Mouse (Mus musculus) limb, embryonic 10.5 days (tissue): Measurements from ENCODE around the gene Kcnq5. TPM values are rescaled to one million over a fixed set of nuclear protein-coding genes. Genes with fewer than 3 reads are reported as not detected.
"Not testable (repeated sequence)": the region's sequence is repeated elsewhere in the genome, so short reads cannot be mapped to it uniquely, and the experiment has no call there.

ENCODE experiments used
- DNase-seq: peaks from one replicate; pipeline ENCODE4 v3.0.0-alpha.2; 2017; ENCODE audit warnings: low spot score
- H3K27ac ChIP-seq: fragments of 300-500 bp; sonication (generic); 2 replicates; pipeline ENCODE4 v1.5.1; 2016; ENCODE audit warnings: mild to moderate bottlenecking
- H3K27me3 ChIP-seq: fragments of 300-500 bp; sonication (generic); 2 replicates; pipeline ENCODE4 v1.6.1; 2016; ENCODE audit warnings: low read depth, mild to moderate bottlenecking; ENCODE audit not compliant: poor library complexity, severe bottlenecking
- H3K36me3 ChIP-seq: fragments of 300-500 bp; sonication (generic); 2 replicates; pipeline ENCODE4 v1.6.1; 2016; ENCODE audit warnings: mild to moderate bottlenecking, moderate library complexity
- H3K4me1 ChIP-seq: fragments of 300-500 bp; sonication (generic); 2 replicates; pipeline ENCODE4 v1.6.1; 2016
- H3K4me3 ChIP-seq: fragments of 300-500 bp; sonication (generic); 2 replicates; pipeline ENCODE4 v1.5.1; 2016; ENCODE audit warnings: mild to moderate bottlenecking, moderate library complexity
- H3K9me3 ChIP-seq: fragments of 300-500 bp; sonication (generic); replicated peaks from 2 replicates; pipeline ENCODE4 v1.6.1; 2016; ENCODE audit warnings: mild to moderate bottlenecking
- WGBS: fragments of 180-500 bp; shearing (Covaris S2); methylation state at CpG from one replicate; pipeline ENCODE4 v1.1.7; 2016; 5-methylcytosine and 5-hydroxymethylcytosine counted together
- polyA plus RNA-seq: library from polyadenylated mRNA; unstranded; fragments of >200 nt; fragmentation: Nextera tagmentation; extraction: Ambion mirVana; gene quantifications from 2 replicates; pipeline ENCODE4 v1.2.1, GENCODE M21; 2016

Kcnq5 gene
- polyA plus RNA-seq, 1 experiment from 2014 or later = 0.81 TPM

DNA sequence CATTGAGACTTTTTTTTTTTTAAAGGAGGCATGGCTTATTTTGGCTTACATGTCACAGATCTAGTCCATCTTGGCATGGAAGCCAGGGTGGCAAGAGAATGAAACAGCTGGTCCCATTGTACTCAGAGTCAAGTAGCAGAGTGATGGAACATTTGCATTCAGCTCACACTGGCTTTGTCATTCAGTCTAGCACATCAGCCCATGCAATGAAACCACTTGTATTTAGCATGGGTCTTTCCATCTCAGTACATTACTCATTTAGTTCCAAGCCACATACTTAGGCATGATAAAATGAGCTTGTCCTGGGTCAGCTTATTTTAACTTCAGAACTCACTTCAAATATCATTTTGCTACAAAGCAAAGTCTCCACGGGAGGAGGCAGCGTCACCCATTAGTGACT lies 156.7 kb downstream of the Kcnq5 start:
- Histone ChIP-seq H3K4me1 (no peaks in the 10 kb centered on the region), H3K27ac (no peak overlapping the region), H3K4me3 (no peak overlapping the region), H3K9me3 (no peaks in the 10 kb centered on the region), H3K36me3 (no peaks in the 10 kb centered on the region), H3K27me3 (no peaks in the 10 kb centered on the region)
- 88% methylated on average over 2 of the region's 2 CpGs for whole genome bisulfite sequencing
- DNase-seq = no peak

DNA sequence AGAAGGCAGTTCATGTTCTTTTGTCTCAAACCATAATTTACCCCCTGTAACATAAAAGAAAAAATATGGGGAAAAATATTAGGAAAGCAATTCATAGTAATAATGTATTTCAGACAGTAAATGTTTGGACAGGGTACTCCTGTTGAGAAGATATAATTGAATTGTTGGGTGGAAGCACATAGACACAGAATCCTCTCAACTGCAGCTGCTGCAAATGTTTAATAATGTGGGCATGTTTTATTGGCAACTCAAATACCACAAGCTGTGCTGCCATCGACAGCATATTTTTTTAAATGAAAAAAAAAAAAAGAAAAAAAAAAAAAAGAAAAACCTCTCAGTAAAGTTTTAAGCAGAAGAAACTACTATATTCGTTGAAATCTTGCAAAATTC lies 157.3 kb downstream of the Kcnq5 start:
- DNase-seq = no peak
- no peaks in the 10 kb centered on the region for H3K27me3 ChIP-seq
- no peak overlapping the region for H3K27ac ChIP-seq
- no peaks in the 10 kb centered on the region for H3K36me3 ChIP-seq
- WGBS = 89% methylated on average over 2 of the region's 2 CpGs
- no peaks in the 10 kb centered on the region for H3K9me3 ChIP-seq
- no peak overlapping the region for H3K4me3 ChIP-seq
- H3K4me1 ChIP-seq = no peaks in the 10 kb centered on the region

DNA sequence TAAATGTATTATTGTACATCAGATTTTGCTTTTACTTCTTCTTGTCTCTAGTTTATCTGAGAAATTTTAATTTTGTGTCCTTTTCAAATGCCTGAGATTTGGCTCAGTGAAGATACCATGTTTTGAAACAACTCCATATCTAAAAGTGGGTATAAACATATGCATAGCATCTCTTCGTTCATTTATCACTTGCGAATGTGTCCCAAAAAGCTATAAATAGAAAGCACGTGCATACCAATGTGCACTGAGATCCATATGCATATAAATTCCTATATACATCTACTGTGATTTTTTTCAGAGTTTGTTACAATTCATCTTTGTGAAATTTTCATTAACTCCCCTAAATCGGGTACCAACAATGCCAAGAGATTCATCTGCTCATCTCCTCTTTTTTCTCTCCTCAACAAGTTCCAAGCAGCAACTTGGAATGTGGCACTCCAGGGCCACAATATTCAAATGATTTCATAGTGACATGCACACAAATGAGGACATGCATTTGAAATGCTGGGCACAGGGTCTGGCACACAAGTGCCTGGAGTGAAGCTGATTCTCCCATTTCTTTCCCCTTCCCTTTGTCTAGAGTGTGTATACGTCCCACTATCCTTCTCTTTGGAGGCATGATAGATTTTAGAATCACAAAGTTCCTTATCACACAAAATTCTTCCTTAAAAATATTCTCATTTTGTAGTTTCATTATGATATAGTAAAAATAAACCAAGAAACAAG lies 157.8 kb downstream of the Kcnq5 start:
- H3K9me3 ChIP-seq = no peaks in the 10 kb centered on the region
- DNase-seq = no peak
- no peak overlapping the region for H3K27ac ChIP-seq
- 92% methylated on average over 5 of the region's 5 CpGs for WGBS
- H3K4me1 ChIP-seq = no peaks in the 10 kb centered on the region
- no peaks in the 10 kb centered on the region for H3K36me3 ChIP-seq
- H3K4me3 ChIP-seq = no peak overlapping the region
- no peaks in the 10 kb centered on the region for H3K27me3 ChIP-seq

DNA sequence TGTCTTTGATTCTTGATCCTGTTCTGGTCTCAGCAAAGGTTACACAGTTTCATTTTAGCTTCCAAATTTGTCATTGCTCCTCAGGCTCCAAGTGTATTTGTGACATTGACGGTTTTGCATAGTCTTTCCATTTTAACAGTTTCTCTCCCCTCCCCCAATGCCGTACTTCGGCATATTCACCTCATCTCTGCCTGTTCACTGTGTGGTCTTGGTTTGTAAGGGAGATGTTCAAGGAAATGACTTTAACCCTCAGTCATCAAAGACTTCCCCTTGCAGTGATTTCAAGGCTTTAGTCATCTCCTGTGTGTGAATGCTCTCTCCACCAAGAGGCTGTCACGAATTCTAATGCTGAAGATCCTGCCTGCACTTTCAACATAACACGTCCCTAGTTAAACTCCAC lies 181.0 kb downstream of the Kcnq5 start:
- no peaks in the 10 kb centered on the region for H3K36me3 ChIP-seq
- no peak overlapping the region for H3K27ac ChIP-seq
- H3K4me3 ChIP-seq = no peak overlapping the region
- 73% methylated on average over 5 of the region's 5 CpGs for WGBS
- no peaks in the 10 kb centered on the region for H3K4me1 ChIP-seq
- DNase-seq = no peak
- no peaks in the 10 kb centered on the region for H3K9me3 ChIP-seq
- no peaks in the 10 kb centered on the region for H3K27me3 ChIP-seq

DNA sequence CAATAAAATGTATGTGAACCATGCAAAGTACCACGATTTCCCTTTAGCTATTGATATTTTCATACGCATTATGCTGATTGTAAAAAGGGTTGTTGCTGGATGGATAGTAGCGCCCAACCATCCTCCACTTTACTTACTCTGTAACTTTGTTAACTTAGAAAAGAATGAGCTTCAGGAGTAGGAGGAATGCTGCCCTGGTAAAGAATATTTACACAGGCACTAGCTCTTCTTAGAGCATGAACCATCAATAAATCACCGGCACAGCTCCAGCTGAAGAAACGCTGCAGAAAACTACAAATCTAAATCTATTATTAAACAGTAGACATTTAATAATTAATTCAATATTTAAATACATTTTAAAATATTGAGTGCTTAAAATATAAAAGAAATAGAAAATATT lies 184.2 kb downstream of the Kcnq5 start:
- Histone ChIP-seq H3K27ac (no peak overlapping the region), H3K36me3 (no peaks in the 10 kb centered on the region), H3K4me3 (no peak overlapping the region), H3K9me3 (no peaks in the 10 kb centered on the region), H3K27me3 (no peaks in the 10 kb centered on the region), H3K4me1 (no peaks in the 10 kb centered on the region)
- WGBS = 93% methylated on average over 5 of the region's 5 CpGs
- no peak for DNase-seq

DNA sequence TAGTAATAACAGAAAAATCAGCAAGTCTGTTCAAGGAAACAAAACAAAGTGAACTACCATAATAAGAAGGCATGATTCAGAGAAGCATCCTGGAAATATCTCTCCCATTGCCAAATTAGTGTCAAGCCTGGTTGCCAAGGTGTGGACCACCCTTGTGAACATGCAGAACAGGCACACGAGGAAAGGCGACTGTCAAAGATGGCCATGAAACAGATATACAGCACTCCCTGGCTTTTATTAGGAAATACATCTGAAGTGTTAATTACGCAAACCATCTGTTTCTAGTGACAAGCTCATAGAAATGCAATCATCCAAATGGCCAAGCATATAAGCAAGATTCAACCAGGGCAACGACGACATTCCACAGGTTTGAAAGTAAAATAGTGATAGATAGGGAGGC lies 187.8 kb downstream of the Kcnq5 start:
- 55% methylated on average over 5 of the region's 5 CpGs for WGBS
- H3K4me1 ChIP-seq = no peaks in the 10 kb centered on the region
- no peaks in the 10 kb centered on the region for H3K36me3 ChIP-seq
- DNase-seq = no peak
- no peaks in the 10 kb centered on the region for H3K9me3 ChIP-seq
- no peaks in the 10 kb centered on the region for H3K27me3 ChIP-seq
- H3K27ac ChIP-seq = no peak overlapping the region
- H3K4me3 ChIP-seq = no peak overlapping the region

DNA sequence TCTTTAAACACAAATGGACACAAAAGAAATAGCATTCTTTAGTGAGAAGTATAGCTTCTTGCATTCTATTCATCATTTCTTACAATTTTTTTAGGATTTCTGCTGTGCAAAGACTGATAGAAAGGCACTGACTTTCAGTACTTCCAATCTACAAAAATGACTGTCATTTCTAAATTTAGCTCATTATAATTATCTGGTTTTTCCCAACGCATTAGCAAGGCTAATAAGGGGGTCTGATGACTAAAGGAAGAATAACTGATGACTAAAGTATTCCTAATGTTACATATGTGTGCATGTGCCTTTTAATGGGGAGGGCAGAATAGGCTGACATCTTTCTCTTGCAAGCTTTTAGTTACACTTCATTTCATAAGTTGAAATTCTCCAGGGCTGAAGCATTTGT lies 191.2 kb downstream of the Kcnq5 start:
- 94% methylated on average over 1 of the region's 1 CpGs for WGBS
- no peaks in the 10 kb centered on the region for H3K36me3 ChIP-seq
- no peaks in the 10 kb centered on the region for H3K27me3 ChIP-seq
- no peak for DNase-seq
- H3K27ac ChIP-seq = no peak overlapping the region
- H3K4me3 ChIP-seq = no peak overlapping the region
- no peaks in the 10 kb centered on the region for H3K4me1 ChIP-seq
- H3K9me3 ChIP-seq = no peaks in the 10 kb centered on the region

DNA sequence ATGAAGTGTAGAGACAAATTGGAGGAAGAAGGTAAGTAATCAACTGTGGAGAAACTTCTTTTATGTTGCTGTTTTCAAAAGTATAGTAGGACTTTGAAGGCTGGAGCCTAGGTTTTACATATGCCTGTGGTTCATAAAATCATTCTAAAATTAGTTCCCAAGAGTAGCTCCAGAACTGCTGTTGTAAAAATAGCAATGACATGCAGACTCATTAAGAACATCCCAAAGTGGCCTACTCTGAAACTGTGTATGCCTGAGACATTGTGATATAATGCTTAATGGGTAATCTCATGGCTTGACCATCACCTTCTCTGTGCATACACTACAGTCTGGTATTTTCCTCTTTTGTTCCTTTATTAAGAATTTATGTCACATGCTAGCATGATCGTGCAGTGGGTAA lies 212.4 kb downstream of the Kcnq5 start:
- Histone ChIP-seq H3K27me3 (no peaks in the 10 kb centered on the region), H3K36me3 (no peaks in the 10 kb centered on the region), H3K4me3 (no peak overlapping the region), H3K27ac (no peak overlapping the region), H3K4me1 (no peaks in the 10 kb centered on the region), H3K9me3 (no peaks in the 10 kb centered on the region)
- no peak for DNase-seq
- 89% methylated on average over 1 of the region's 1 CpGs for WGBS

DNA sequence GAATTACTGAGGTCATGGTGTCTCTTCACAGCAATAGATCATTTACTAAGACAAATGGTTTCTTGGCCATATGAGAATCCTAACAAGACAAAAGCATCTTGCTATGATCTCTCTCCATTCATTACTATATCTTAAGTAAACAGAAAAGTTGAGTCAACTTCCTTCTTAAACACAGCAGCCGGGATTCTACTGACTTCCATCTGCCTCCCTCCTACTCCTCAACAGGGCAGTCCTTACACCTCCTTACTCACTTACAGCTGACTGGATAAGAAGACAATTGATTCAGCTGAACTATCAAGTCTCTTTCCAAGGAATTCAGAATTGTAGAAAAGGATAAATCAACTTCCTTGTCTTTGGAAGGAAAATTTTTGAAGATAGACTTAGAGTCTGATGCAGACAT lies 232.6 kb downstream of the Kcnq5 start:
- no peak overlapping the region for H3K4me3 ChIP-seq
- no peaks in the 10 kb centered on the region for H3K9me3 ChIP-seq
- DNase-seq = no peak
- no peaks in the 10 kb centered on the region for H3K27me3 ChIP-seq
- WGBS = 76% methylated on average over 1 of the region's 1 CpGs
- H3K27ac ChIP-seq = no peak overlapping the region
- H3K4me1 ChIP-seq = no peaks in the 10 kb centered on the region
- no peaks in the 10 kb centered on the region for H3K36me3 ChIP-seq

DNA sequence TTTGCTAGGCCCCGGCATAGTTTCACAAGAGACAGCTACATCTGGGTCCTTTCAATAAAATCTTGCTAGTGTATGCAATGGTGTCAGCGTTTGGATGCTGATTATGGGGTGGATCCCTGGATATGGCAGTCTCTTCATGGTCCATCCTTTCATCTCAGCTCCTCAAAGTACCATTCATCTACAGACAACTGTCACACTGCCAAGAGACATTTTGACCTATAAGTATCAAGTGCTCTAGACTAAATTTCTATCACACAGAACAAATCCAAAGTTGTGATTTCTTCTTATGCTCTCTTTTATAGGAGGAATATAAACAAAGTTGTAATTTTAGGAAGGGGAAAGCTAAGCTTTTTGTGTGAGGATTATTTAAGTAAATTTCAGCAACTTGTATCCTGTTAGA lies 238.5 kb downstream of the Kcnq5 start:
- H3K4me1 ChIP-seq, H3K4me3 ChIP-seq, DNase-seq, H3K27ac ChIP-seq, H3K36me3 ChIP-seq, H3K27me3 ChIP-seq, H3K9me3 ChIP-seq: not testable (repeated sequence)
- WGBS = 91% methylated on average over 2 of the region's 2 CpGs

DNA sequence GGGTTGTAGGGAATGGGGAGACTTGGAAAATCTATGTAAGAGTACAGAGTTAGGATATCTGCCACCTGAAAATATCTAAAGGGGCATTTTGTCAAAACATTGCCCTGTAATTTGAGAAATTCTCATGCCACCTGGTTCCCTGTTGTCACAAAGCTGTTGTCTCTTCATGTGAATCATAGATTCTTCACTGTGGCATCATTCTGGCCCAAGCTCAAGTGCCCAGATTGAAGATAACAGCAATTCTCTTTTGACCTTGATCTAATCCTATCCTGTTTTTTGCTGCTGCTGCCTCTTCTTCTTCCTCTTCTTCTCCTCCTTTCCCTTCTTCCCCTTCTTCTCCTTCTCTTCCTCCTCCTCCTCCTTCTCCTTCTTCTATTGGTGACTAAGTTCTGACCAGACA lies 240.5 kb downstream of the Kcnq5 start:
- H3K4me3 ChIP-seq = no peak overlapping the region
- no peaks in the 10 kb centered on the region for H3K4me1 ChIP-seq
- no peak for DNase-seq
- H3K27ac ChIP-seq = no peak overlapping the region
- no peaks in the 10 kb centered on the region for H3K36me3 ChIP-seq
- no peaks in the 10 kb centered on the region for H3K27me3 ChIP-seq
- no peaks in the 10 kb centered on the region for H3K9me3 ChIP-seq

DNA sequence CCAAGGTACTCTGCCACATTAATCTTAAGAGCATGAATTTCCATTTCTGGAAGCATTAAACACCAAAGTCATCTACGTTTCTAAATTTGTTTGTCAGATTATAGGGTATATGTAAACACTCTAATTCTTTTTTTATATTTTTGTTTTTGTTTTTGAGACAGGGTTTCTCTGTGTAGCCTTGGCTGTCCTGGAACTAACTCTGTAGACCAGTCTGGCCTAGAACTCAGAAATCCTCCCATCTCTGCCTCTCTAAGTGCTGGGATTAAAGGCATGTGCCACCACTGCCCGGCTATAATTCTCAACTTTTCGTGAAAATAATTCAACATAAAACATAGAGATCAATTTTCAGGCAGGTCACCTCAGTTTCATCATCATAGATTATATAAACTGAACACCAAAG lies 246.9 kb downstream of the Kcnq5 start:
- H3K36me3 ChIP-seq = no peaks in the 10 kb centered on the region
- no peak for DNase-seq
- H3K27ac ChIP-seq = no peak overlapping the region
- no peaks in the 10 kb centered on the region for H3K4me1 ChIP-seq
- no peaks in the 10 kb centered on the region for H3K27me3 ChIP-seq
- H3K9me3 ChIP-seq = no peaks in the 10 kb centered on the region
- 85% methylated on average over 3 of the region's 3 CpGs for WGBS
- H3K4me3 ChIP-seq = no peak overlapping the region

DNA sequence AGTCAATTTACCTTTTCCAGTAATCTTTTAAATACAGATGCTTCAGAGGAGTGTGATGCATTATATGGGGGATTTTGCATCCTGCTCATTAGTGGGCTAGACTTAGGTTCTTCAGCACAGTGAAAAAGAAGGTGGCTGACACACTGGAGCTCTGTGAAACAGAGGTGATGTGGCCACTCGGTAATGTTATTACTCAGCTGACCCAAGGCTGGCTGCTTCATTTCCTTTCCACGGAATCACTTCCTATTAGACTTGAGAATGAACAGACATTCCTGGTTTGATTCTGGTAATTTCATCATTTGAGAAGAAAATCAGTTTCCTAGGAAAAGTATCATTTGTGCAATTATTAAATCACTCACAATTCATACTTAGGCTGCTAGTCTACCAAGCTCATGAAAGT lies 249.0 kb downstream of the Kcnq5 start:
- no peaks in the 10 kb centered on the region for H3K4me1 ChIP-seq
- no peaks in the 10 kb centered on the region for H3K9me3 ChIP-seq
- no peaks in the 10 kb centered on the region for H3K36me3 ChIP-seq
- no peak for DNase-seq
- WGBS = 73% methylated on average over 2 of the region's 2 CpGs
- H3K27ac ChIP-seq = no peak overlapping the region
- H3K27me3 ChIP-seq = no peaks in the 10 kb centered on the region
- H3K4me3 ChIP-seq = no peak overlapping the region

DNA sequence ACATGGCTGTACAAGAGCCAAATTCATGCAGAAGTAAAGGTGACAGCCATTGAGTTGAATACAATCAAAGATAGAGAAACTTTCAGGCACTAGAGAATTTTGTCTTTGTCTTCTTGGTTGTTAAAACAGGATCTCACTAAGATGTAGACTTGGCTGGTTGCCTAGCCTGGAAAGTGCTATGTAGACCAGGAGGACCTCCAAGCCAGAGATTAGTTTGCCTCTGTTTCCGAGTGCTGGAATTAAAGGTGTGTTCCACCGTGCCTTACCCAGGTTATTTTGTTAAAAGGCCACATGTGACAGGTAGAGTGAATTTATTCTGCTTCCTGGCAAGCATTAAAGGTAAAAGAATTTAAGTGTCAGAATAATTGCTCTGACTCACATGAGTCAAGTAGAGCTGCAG lies 271.3 kb downstream of the Kcnq5 start:
- no peaks in the 10 kb centered on the region for H3K9me3 ChIP-seq
- no peaks in the 10 kb centered on the region for H3K36me3 ChIP-seq
- H3K27me3 ChIP-seq = no peaks in the 10 kb centered on the region
- 89% methylated on average over 2 of the region's 2 CpGs for WGBS
- no peaks in the 10 kb centered on the region for H3K4me1 ChIP-seq
- no peak for DNase-seq
- H3K27ac ChIP-seq = no peak overlapping the region
- H3K4me3 ChIP-seq = no peak overlapping the region
